Mouse (Mus musculus): ENCODE data around the gene Sorbs2. TPM values are rescaled to one million over a fixed set of nuclear protein-coding genes. Genes with fewer than 3 reads are reported as not detected.

Sorbs2 gene
- polyA plus RNA-seq, 1 experiment from 2014 or later = 66.1 TPM

GRCm38 (mm10) chr8:45621576-45622178 lies 114.1 kb downstream of the Sorbs2 start:
- no peaks in the 10 kb centered on the region for H3K9me3 ChIP-seq (ENCODE audit: control insufficient read depth, low read length)
- WGBS = 72% methylated on average over 15 of the region's 15 CpGs
- no peak for ATAC-seq (ENCODE audit: low FRiP score)
- H3K27ac ChIP-seq (ENCODE audit: low read depth, low read length) = no peak overlapping the region
- no peak overlapping the region for H3K4me3 ChIP-seq (ENCODE audit: low read depth, low read length)
- H3K27me3 ChIP-seq (ENCODE audit: control insufficient read depth, insufficient read depth, low read length) = no peaks in the 10 kb centered on the region
- no peak for DNase-seq (ENCODE audit: low spot score)
- H3K9ac ChIP-seq (ENCODE audit: low read depth, low read length) = no peak overlapping the region
- no peaks in the 10 kb centered on the region for H3K4me1 ChIP-seq (replicated peaks; ENCODE audit: control insufficient read depth, insufficient read depth, low read length)
- H3K36me3 ChIP-seq (ENCODE audit: control insufficient read depth, insufficient read depth, low read length) = no peaks in the 10 kb centered on the region
- no peak overlapping the region for H3K4me2 ChIP-seq (replicated peaks; ENCODE audit: low read depth, low read length)

- Histone ChIP-seq H3K9me3 (ENCODE audit: control insufficient read depth, low read length) (no peaks in the 10 kb centered on the region), H3K4me1 (replicated peaks; ENCODE audit: control insufficient read depth, insufficient read depth, low read length) (no peaks in the 10 kb centered on the region), H3K4me2 (replicated peaks; ENCODE audit: low read depth, low read length) (no peak overlapping the region), H3K27me3 (ENCODE audit: control insufficient read depth, insufficient read depth, low read length) (no peaks in the 10 kb centered on the region), H3K27ac (ENCODE audit: low read depth, low read length) (no peak overlapping the region), H3K9ac (ENCODE audit: low read depth, low read length) (no peak overlapping the region), H3K36me3 (ENCODE audit: control insufficient read depth, insufficient read depth, low read length) (no peaks in the 10 kb centered on the region), H3K4me3 (ENCODE audit: low read depth, low read length) (no peak overlapping the region)
- DNase-seq (ENCODE audit: low spot score) (no peak), ATAC-seq (ENCODE audit: low FRiP score) (no peak)
- WGBS = 58% methylated on average over 5 of the region's 5 CpGs
Measured at GRCm38 (mm10) chr8:45626406-45626805, 118.8 kb downstream of the Sorbs2 start.

- WGBS = 1% methylated on average over 28 of the region's 28 CpGs
- Histone ChIP-seq H3K36me3 (ENCODE audit: control insufficient read depth, insufficient read depth, low read length) (no peaks in the 10 kb centered on the region), H3K4me2 (replicated peaks; ENCODE audit: low read depth, low read length) (peak overlapping the region; percentile 56), H3K9me3 (ENCODE audit: control insufficient read depth, low read length) (no peaks in the 10 kb centered on the region), H3K4me1 (replicated peaks; ENCODE audit: control insufficient read depth, insufficient read depth, low read length) (no peaks in the 10 kb centered on the region), H3K4me3 (ENCODE audit: low read depth, low read length) (peak overlapping the region; percentile 54), H3K27ac (ENCODE audit: low read depth, low read length) (peak overlapping the region; percentile 83), H3K9ac (ENCODE audit: low read depth, low read length) (peak overlapping the region; percentile 68), H3K27me3 (ENCODE audit: control insufficient read depth, insufficient read depth, low read length) (no peaks in the 10 kb centered on the region)
- DNase-seq (ENCODE audit: low spot score) (peak; percentile 82), ATAC-seq (ENCODE audit: low FRiP score) (peak; percentile 97)
Measured at GRCm38 (mm10) chr8:45627246-45628241, 120.0 kb downstream of the Sorbs2 start.

GRCm38 (mm10) chr8:45628421-45629065 lies 121.0 kb downstream of the Sorbs2 start:
- H3K4me3 ChIP-seq (ENCODE audit: low read depth, low read length) = peak overlapping the region; percentile 54
- peak overlapping the region; percentile 56 for H3K4me2 ChIP-seq (replicated peaks; ENCODE audit: low read depth, low read length)
- DNase-seq (ENCODE audit: low spot score) (peak; percentile 31), ATAC-seq (ENCODE audit: low FRiP score) (peak; percentile 17; the same call in 1 of the 2 replicates)
- peak overlapping the region; percentile 68; the same call in 1 of the 2 replicates for H3K9ac ChIP-seq (ENCODE audit: low read depth, low read length)
- no peak overlapping the region for H3K27ac ChIP-seq (ENCODE audit: low read depth, low read length)
- no peaks in the 10 kb centered on the region for H3K4me1 ChIP-seq (replicated peaks; ENCODE audit: control insufficient read depth, insufficient read depth, low read length)
- no peaks in the 10 kb centered on the region for H3K27me3 ChIP-seq (ENCODE audit: control insufficient read depth, insufficient read depth, low read length)
- no peaks in the 10 kb centered on the region for H3K9me3 ChIP-seq (ENCODE audit: control insufficient read depth, low read length)
- H3K36me3 ChIP-seq (ENCODE audit: control insufficient read depth, insufficient read depth, low read length) = no peaks in the 10 kb centered on the region
- WGBS = 35% methylated on average over 9 of the region's 9 CpGs

- Histone ChIP-seq H3K9ac (ENCODE audit: low read depth, low read length) (no peak overlapping the region), H3K27me3 (ENCODE audit: control insufficient read depth, insufficient read depth, low read length) (no peaks in the 10 kb centered on the region), H3K36me3 (ENCODE audit: control insufficient read depth, insufficient read depth, low read length) (no peaks in the 10 kb centered on the region), H3K4me1 (replicated peaks; ENCODE audit: control insufficient read depth, insufficient read depth, low read length) (no peaks in the 10 kb centered on the region), H3K9me3 (ENCODE audit: control insufficient read depth, low read length) (no peaks in the 10 kb centered on the region), H3K27ac (ENCODE audit: low read depth, low read length) (no peak overlapping the region), H3K4me3 (ENCODE audit: low read depth, low read length) (peak overlapping the region; percentile 54), H3K4me2 (replicated peaks; ENCODE audit: low read depth, low read length) (peak overlapping the region; percentile 56)
- ATAC-seq (ENCODE audit: low FRiP score) (no peak), DNase-seq (ENCODE audit: low spot score) (peak; percentile 29)
- 58% methylated on average over 8 of the region's 8 CpGs for WGBS
Measured at GRCm38 (mm10) chr8:45629066-45629430, 121.5 kb downstream of the Sorbs2 start.

GRCm38 (mm10) chr8:45631023-45631422 lies 123.4 kb downstream of the Sorbs2 start:
- H3K4me1 ChIP-seq (replicated peaks; ENCODE audit: control insufficient read depth, insufficient read depth, low read length) = no peaks in the 10 kb centered on the region
- no peak overlapping the region for H3K4me2 ChIP-seq (replicated peaks; ENCODE audit: low read depth, low read length)
- ATAC-seq (ENCODE audit: low FRiP score) (no peak), DNase-seq (ENCODE audit: low spot score) (no peak)
- WGBS = 89% methylated on average over 6 of the region's 8 CpGs
- H3K4me3 ChIP-seq (ENCODE audit: low read depth, low read length) = no peak overlapping the region
- no peak overlapping the region for H3K9ac ChIP-seq (ENCODE audit: low read depth, low read length)
- no peaks in the 10 kb centered on the region for H3K27me3 ChIP-seq (ENCODE audit: control insufficient read depth, insufficient read depth, low read length)
- no peak overlapping the region for H3K27ac ChIP-seq (ENCODE audit: low read depth, low read length)
- no peaks in the 10 kb centered on the region for H3K9me3 ChIP-seq (ENCODE audit: control insufficient read depth, low read length)
- H3K36me3 ChIP-seq (ENCODE audit: control insufficient read depth, insufficient read depth, low read length) = no peaks in the 10 kb centered on the region

- Histone ChIP-seq H3K4me1 (replicated peaks; ENCODE audit: control insufficient read depth, insufficient read depth, low read length) (no peaks in the 10 kb centered on the region), H3K36me3 (ENCODE audit: control insufficient read depth, insufficient read depth, low read length) (no peaks in the 10 kb centered on the region), H3K27ac (ENCODE audit: low read depth, low read length) (no peak overlapping the region), H3K27me3 (ENCODE audit: control insufficient read depth, insufficient read depth, low read length) (no peaks in the 10 kb centered on the region), H3K9ac (ENCODE audit: low read depth, low read length) (no peak overlapping the region), H3K4me2 (replicated peaks; ENCODE audit: low read depth, low read length) (no peak overlapping the region), H3K9me3 (ENCODE audit: control insufficient read depth, low read length) (no peaks in the 10 kb centered on the region), H3K4me3 (ENCODE audit: low read depth, low read length) (no peak overlapping the region)
- 80% methylated on average over 6 of the region's 6 CpGs for WGBS
- ATAC-seq (ENCODE audit: low FRiP score) = no peak
- no peak for DNase-seq (ENCODE audit: low spot score)
Measured at GRCm38 (mm10) chr8:45635155-45635554, 127.6 kb downstream of the Sorbs2 start.

GRCm38 (mm10) chr8:45637745-45638144 lies 130.2 kb downstream of the Sorbs2 start:
- ATAC-seq (ENCODE audit: low FRiP score) = no peak
- Histone ChIP-seq H3K27me3 (ENCODE audit: control insufficient read depth, insufficient read depth, low read length) (no peaks in the 10 kb centered on the region), H3K4me1 (replicated peaks; ENCODE audit: control insufficient read depth, insufficient read depth, low read length) (no peaks in the 10 kb centered on the region), H3K9me3 (ENCODE audit: control insufficient read depth, low read length) (no peaks in the 10 kb centered on the region), H3K27ac (ENCODE audit: low read depth, low read length) (no peak overlapping the region), H3K36me3 (ENCODE audit: control insufficient read depth, insufficient read depth, low read length) (no peaks in the 10 kb centered on the region), H3K4me2 (replicated peaks; ENCODE audit: low read depth, low read length) (no peak overlapping the region), H3K9ac (ENCODE audit: low read depth, low read length) (no peak overlapping the region), H3K4me3 (ENCODE audit: low read depth, low read length) (no peak overlapping the region)
- no peak for DNase-seq (ENCODE audit: low spot score)
- 96% methylated on average over 1 of the region's 1 CpGs for WGBS
